Mouse (Mus musculus): Measurements from ENCODE around the gene Snx29.

GRCm38 (mm10) chr16:11755281-11756066 is 432.8 kb downstream of the Snx29 start:
- TF ChIP-seq CTCF (IDR thresholded peaks at IDR 0.05) (no peak), POLR2A (IDR thresholded peaks at IDR 0.05; ENCODE audit: insufficient read depth, low read depth, low read length) (no peak), EP300 (IDR thresholded peaks at IDR 0.05; ENCODE audit: insufficient read depth, low read depth, low read length) (no peak)

Data from heart, adult 2 months (tissue).